Mouse (Mus musculus) intestine, embryonic 15.5 days (tissue): Measurements from ENCODE around the gene A030003K21Rik. TPM values are rescaled to one million over a fixed set of nuclear protein-coding genes. Genes with fewer than 3 reads are reported as not detected.
"Not testable (repeated sequence)": the region's sequence is repeated elsewhere in the genome, so short reads cannot be mapped to it uniquely, and the experiment has no call there.

ENCODE experiments used
- ATAC-seq: fragments of 200-750 bp; cut with Nextera tagmentation; 2 replicates; pipeline ENCODE4 v1.8.0; 2017; ENCODE audit warnings: moderate TSS enrichment, moderate library complexity
- H3K27ac ChIP-seq: fragments of 300-500 bp; sonication (generic); 2 replicates; pipeline ENCODE4 v1.5.1; 2015; ENCODE audit warnings: mild to moderate bottlenecking, inconsistent platforms
- H3K27me3 ChIP-seq: fragments of 300-500 bp; sonication (generic); replicated peaks from 2 replicates; pipeline ENCODE4 v1.6.1; 2015; ENCODE audit warnings: inconsistent platforms
- H3K36me3 ChIP-seq: fragments of 300-500 bp; sonication (generic); 2 replicates; pipeline ENCODE4 v1.6.1; 2015; ENCODE audit warnings: inconsistent platforms
- H3K4me1 ChIP-seq: fragments of 300-500 bp; sonication (generic); replicated peaks from 2 replicates; pipeline ENCODE4 v1.6.1; 2015; ENCODE audit warnings: inconsistent platforms
- H3K4me2 ChIP-seq: fragments of 300-500 bp; sonication (generic); replicated peaks from 2 replicates; pipeline ENCODE4 v1.6.1; 2015; ENCODE audit warnings: mild to moderate bottlenecking, inconsistent platforms
- H3K4me3 ChIP-seq: fragments of 300-500 bp; sonication (generic); replicated peaks from 2 replicates; pipeline ENCODE4 v1.5.1; 2015; ENCODE audit warnings: inconsistent platforms
- H3K9ac ChIP-seq: fragments of 300-500 bp; sonication (generic); 2 replicates; pipeline ENCODE4 v1.6.1; 2015; ENCODE audit warnings: inconsistent platforms
- H3K9me3 ChIP-seq: fragments of 300-500 bp; sonication (generic); 2 replicates; pipeline ENCODE4 v1.6.1; 2016; ENCODE audit warnings: inconsistent platforms
- WGBS: fragments of 180-500 bp; shearing (Covaris S2); methylation state at CpG from one replicate; pipeline ENCODE4 v1.1.7; 2015; 5-methylcytosine and 5-hydroxymethylcytosine counted together
- polyA plus RNA-seq: library from polyadenylated mRNA; unstranded; fragments of >200 nt; fragmentation: Nextera tagmentation; extraction: Ambion mirVana; gene quantifications from 2 replicates; pipeline ENCODE4 v1.2.1, GENCODE M21; 2015

A030003K21Rik gene
- polyA plus RNA-seq, 1 experiment from 2014 or later = not detected

DNA sequence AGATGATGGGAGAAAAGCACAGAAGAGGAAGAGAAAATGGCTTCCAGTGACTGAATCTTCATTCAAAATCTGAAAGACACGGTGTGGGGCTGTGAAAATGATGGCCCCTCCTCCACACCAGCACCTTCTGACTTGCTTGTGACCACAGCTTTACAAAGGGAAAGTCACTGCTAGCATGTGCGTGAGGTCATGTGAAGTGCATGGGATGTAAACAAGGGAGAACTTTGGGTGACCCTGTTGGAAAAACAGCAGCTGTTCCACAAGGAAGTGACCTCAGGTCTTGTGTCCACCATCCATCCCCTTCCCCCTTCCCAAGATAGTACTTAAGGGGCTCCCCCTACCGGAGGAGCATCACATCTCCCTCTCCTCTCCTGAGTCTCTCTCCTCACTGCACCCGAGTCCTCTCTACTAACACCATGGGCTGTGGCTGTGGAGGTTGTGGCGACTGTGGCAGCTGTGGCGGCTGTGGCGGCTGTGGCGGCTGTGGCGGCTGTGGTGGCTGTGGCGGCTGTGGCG is 16.7 kb upstream of the A030003K21Rik start, which contains the start of gene Gm47955:
TSS of gene Gm47955 (plus strand) at position 417 of the 516 bp plus-strand sequence.
- no peak for ATAC-seq
- Histone ChIP-seq H3K27ac (no peak within 1 kb of the TSS), H3K36me3 (no peaks in the 10 kb centered on the region), H3K4me3 (no peak within 1 kb of the TSS), H3K4me1 (no peaks in the 10 kb centered on the region), H3K4me2 (no peak within 1 kb of the TSS), H3K27me3 (no peaks in the 10 kb centered on the region), H3K9me3 (no peaks in the 10 kb centered on the region), H3K9ac (no peak within 1 kb of the TSS)
- 87% methylated on average over 11 of the region's 11 CpGs for WGBS

DNA sequence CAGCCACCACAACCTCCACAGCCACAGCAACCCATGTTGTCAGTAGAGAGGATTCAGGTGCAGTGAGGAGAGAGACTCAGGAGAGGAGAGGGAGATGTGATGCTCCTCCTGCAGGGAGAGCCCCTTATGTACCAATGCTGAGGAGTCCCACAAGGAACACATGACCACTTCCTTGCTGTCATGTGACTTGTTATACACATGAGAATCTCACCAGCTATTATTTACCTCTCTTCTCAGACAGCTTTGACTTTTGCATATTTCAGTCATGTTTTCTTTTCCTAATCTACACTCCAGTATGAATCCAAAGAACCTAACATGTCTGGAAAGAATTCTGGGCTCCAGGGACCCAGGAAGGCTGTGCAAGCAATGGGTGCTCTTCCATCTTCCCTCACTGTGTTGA is 12.7 kb upstream of the A030003K21Rik start, which contains the start of gene Gm7544:
TSS of gene Gm7544 (minus strand) at position 101 of the 400 bp plus-strand sequence.
- ATAC-seq, H3K4me3 ChIP-seq, H3K4me2 ChIP-seq, H3K9ac ChIP-seq, H3K4me1 ChIP-seq, H3K27ac ChIP-seq, H3K36me3 ChIP-seq, H3K27me3 ChIP-seq, H3K9me3 ChIP-seq: not testable (repeated sequence)

DNA sequence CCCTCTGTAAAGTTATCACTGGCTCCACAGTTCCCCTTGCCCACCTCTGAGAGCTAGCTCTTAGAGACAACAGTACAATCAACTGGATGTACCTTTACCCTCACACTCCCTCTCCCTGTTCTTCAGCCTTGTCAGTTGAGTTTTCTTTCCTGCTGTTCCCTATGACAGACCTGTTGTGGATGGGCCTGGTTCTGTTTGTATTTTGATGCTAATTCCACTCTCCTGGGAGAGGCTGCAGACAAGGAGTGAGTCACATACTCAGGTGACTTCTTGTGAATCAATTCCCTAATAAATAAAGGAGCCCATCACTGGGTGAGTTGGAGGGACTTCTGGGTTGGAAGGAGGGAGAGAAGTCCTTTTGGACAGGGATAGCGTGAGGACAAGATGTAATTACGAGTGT is 5.4 kb upstream of the A030003K21Rik start:
- Histone ChIP-seq H3K4me1 (no peaks in the 10 kb centered on the region), H3K27ac (no peak overlapping the region), H3K9ac (no peak overlapping the region), H3K9me3 (no peaks in the 10 kb centered on the region), H3K27me3 (no peaks in the 10 kb centered on the region), H3K4me3 (no peak overlapping the region), H3K4me2 (no peak overlapping the region), H3K36me3 (no peaks in the 10 kb centered on the region)
- ATAC-seq = no peak
- 79% methylated on average over 2 of the region's 2 CpGs for WGBS

DNA sequence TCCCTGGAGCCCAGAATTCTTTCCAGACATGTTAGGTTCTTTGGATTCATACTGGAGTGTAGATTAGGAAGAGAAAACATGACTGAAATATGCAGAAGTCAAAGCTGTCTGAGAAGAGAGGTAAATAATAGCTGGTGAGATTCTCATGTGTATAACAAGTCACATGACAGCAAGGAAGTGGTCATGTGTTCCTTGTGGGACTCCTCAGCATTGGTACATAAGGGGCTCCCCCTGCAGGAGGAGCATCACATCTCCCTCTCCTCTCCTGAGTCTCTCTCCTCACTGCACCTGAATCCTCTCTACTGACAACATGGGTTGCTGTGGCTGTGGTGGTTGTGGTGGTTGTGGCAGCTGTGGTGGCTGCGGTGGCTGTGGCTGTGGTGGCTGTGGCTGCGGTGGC is 2.8 kb upstream of the A030003K21Rik start:
- H3K4me2 ChIP-seq, ATAC-seq: not testable (repeated sequence)
- 100% methylated on average over 2 of the region's 2 CpGs for WGBS

DNA sequence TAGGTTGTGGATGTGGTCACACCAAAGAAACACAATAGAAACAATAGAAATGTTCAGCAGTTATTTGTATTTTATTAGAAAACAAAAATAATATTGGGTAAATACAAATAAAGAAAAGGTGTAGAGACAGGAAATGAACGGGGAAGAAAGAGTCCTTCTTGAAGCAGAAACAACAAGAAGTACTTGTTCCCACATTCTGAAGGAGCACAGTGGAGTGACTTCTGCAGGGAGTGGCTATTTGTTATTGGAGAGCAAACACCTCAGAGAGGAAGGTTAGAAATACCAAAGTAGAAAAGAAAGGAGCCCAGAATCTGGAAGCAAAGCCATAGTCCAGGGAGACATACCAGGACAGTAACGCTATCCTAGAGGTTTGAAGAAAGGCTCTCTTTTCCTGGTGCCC is 683 bp downstream of the A030003K21Rik start:
- not testable (repeated sequence) for H3K27ac ChIP-seq, H3K4me3 ChIP-seq, H3K36me3 ChIP-seq, H3K4me1 ChIP-seq, H3K27me3 ChIP-seq, ATAC-seq, H3K4me2 ChIP-seq, H3K9me3 ChIP-seq, H3K9ac ChIP-seq
- 88% methylated on average over 2 of the region's 2 CpGs for WGBS

More for the DNA sequence above, 2.8 kb upstream of the A030003K21Rik start:
- H3K4me3 ChIP-seq, H3K9me3 ChIP-seq, H3K36me3 ChIP-seq, H3K27ac ChIP-seq, H3K27me3 ChIP-seq, H3K4me1 ChIP-seq, H3K9ac ChIP-seq: not testable (repeated sequence)

DNA sequence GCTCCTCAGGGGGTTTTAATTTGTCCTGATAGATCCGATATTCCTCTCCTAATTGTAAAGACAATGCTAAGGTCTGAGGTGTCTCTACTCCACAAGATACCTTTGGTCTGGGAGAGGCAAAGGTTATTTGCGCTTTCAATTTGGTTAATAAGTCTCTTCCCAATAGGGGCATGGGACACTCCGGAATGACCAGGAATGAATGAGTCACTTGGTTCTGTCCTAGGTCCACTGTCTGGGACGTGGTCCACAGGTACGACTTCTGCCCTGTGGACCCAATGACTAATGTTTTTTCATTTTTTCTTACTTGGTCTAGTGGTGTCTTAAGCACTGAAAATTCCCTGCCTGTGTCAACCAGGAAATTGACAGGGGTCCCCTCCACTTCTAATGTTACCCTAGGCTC is 4.5 kb downstream of the A030003K21Rik start:
- H3K9ac ChIP-seq = no peak overlapping the region
- no peaks in the 10 kb centered on the region for H3K9me3 ChIP-seq
- H3K36me3 ChIP-seq = no peaks in the 10 kb centered on the region
- 90% methylated on average over 5 of the region's 5 CpGs for WGBS
- no peaks in the 10 kb centered on the region for H3K27me3 ChIP-seq
- H3K4me1 ChIP-seq = no peaks in the 10 kb centered on the region
- H3K4me2 ChIP-seq = no peak overlapping the region
- no peak for ATAC-seq
- no peak overlapping the region for H3K27ac ChIP-seq
- H3K4me3 ChIP-seq = no peak overlapping the region

DNA sequence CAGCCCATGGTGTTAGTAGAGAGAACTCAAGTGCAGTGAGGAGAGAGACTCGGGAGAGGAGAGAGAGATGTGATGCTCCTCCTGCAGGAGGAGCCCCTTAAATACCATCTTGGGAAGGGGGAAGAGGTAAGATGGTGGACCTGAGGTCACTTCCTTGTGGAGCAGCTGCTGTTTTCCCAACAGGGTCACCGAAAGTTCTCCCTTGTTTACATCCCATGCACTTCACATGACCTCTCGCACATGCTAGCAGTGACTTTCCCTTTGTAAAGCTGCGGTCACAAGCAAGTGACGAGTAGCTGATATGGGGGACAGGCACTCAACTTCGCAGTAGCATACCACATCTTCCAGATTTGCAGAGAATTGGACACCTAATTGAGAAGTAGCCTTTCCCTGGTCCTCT is 11.9 kb downstream of the A030003K21Rik start, which contains the start of gene Gm6217:
TSS of gene Gm6217 (minus strand) at position 74 of the 400 bp plus-strand sequence.
- H3K4me1 ChIP-seq, H3K27ac ChIP-seq, H3K36me3 ChIP-seq, ATAC-seq, H3K9ac ChIP-seq, H3K4me3 ChIP-seq, H3K9me3 ChIP-seq, H3K4me2 ChIP-seq, H3K27me3 ChIP-seq: not testable (repeated sequence)
- no CpG with 5 or more reads among the region's 6 CpGs for WGBS

DNA sequence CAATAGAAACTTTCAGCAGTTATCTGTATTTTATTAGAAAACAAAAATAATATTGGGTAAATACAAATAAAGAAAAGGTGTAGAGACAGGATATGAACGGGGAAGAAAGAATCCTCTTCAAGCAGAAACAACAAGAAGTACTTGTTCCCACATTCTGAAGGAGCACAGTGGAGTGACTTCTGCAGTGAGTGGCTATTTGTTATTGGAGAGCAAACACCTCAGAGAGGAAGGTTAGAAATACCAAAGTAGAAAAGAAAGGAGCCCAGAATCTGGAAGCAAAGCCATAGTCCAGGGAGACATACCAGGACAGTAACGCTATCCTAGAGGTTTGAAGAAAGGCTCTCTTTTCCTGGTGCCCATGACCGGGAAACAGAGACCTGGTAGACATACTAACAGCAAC is 12.6 kb downstream of the A030003K21Rik start:
- not testable (repeated sequence) for H3K9me3 ChIP-seq, H3K4me1 ChIP-seq, H3K4me2 ChIP-seq, H3K27ac ChIP-seq, H3K36me3 ChIP-seq, ATAC-seq, H3K27me3 ChIP-seq, H3K9ac ChIP-seq, H3K4me3 ChIP-seq
- 91% methylated on average over 2 of the region's 3 CpGs for WGBS

DNA sequence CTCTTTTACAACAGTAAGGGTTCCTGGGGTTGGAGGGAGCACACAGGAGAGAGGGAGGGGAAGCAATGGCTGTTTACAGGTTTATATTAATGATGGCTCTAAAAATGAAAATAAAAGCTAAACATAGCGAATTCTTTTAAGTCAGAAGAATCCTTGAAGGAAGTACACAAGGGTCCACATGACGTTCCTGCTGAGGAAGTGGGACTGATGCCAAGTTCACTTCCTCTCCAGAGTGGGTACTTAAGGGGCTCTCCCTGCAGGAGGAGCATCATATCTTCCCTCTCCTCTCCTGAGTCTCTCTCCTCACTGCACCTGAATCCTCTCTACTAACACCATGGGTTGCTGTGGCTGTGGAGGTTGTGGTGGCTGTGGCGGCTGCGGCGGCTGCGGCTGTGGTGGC is 18.5 kb downstream of the A030003K21Rik start, which contains the start of gene A030014E15Rik:
TSS of gene A030014E15Rik (plus strand) at position 268 of the 400 bp plus-strand sequence.
- no peaks in the 10 kb centered on the region for H3K27me3 ChIP-seq
- H3K36me3 ChIP-seq = no peaks in the 10 kb centered on the region
- H3K4me3 ChIP-seq = no peak within 1 kb of the TSS
- H3K4me2 ChIP-seq = no peak within 1 kb of the TSS
- H3K27ac ChIP-seq = no peak within 1 kb of the TSS
- no peaks in the 10 kb centered on the region for H3K9me3 ChIP-seq
- ATAC-seq = no peak
- H3K4me1 ChIP-seq = no peaks in the 10 kb centered on the region
- 80% methylated on average over 6 of the region's 6 CpGs for WGBS
- H3K9ac ChIP-seq = no peak within 1 kb of the TSS

DNA sequence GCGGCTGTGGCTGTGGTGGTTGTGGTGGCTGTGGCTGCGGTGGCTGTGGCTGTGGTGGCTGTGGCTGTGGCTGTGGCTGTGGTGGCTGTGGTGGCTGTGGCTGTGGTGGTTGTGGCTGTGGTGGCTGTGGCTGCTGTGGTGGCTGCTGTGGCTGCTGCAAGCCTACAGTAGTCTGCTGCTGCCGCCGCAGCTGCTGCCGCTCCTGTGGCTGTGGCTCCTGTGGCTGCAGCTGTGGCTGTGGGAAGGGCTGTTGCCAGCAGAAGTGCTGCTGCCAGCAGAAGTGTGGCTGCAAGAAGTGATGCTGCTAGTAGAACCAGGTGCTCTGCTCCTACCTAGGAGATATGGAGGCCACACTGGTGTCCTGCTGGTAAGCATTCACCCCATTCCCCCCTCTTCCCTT is 29.8 kb downstream of the A030003K21Rik start:
- ATAC-seq, H3K9ac ChIP-seq, H3K9me3 ChIP-seq, H3K4me3 ChIP-seq, H3K36me3 ChIP-seq, H3K4me1 ChIP-seq, H3K27me3 ChIP-seq, H3K27ac ChIP-seq, H3K4me2 ChIP-seq: not testable (repeated sequence)
- 94% methylated on average over 3 of the region's 5 CpGs for WGBS

DNA sequence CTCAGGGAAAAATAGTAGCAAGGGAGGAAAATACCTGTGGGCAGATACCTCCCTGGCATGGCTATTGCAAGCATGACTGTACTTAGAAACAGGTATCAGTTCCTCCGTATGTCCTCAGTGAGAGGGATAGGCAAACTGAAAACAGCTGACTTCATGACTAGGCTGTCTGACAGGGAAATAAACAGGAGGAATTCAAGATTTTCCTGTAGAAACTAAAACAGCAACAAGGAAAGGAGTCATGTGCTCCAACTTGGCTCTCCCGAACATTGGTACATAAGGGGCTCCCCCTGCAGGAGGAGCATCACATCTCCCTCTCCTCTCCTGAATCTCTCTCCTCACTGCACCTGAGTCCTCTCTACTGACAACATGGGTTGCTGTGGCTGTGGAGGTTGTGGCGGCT is 30.2 kb downstream of the A030003K21Rik start, which contains the start of gene A030005L19Rik:
TSS of gene A030005L19Rik (plus strand) at position 301 of the 400 bp plus-strand sequence.
- ATAC-seq = no peak
- no peaks in the 10 kb centered on the region for H3K36me3 ChIP-seq
- no peaks in the 10 kb centered on the region for H3K4me1 ChIP-seq
- H3K4me3 ChIP-seq = no peak within 1 kb of the TSS
- 81% methylated on average over 3 of the region's 3 CpGs for WGBS
- H3K9me3 ChIP-seq = no peaks in the 10 kb centered on the region
- no peaks in the 10 kb centered on the region for H3K27me3 ChIP-seq
- H3K4me2 ChIP-seq = no peak within 1 kb of the TSS
- no peak within 1 kb of the TSS for H3K9ac ChIP-seq
- no peak within 1 kb of the TSS for H3K27ac ChIP-seq

DNA sequence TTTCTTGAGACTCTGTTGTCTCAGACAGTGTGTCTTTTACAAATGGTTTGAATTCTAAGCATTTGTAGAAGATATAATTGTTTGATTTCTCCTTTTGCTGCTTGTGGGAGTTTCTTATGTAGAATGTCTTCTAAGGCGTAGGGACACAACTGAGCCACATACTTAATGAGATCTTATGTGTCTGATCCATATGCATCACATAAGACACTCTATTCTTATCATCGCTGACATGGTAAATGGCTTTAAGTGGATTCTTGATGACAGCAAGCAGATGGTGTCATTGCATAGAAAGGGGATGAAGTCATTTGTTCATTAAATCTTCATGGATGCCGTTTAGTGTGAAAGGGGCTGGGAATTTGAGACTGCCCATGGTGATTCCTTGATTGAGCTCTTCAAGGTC is 37.3 kb downstream of the A030003K21Rik start:
- ATAC-seq = no peak
- Histone ChIP-seq H3K36me3 (peaks cover 5% of the 10 kb centered on the region; the same call in 1 of the 2 replicates), H3K4me1 (no peaks in the 10 kb centered on the region), H3K9ac (no peak overlapping the region), H3K9me3 (no peaks in the 10 kb centered on the region), H3K4me2 (no peak overlapping the region), H3K4me3 (no peak overlapping the region), H3K27me3 (no peaks in the 10 kb centered on the region), H3K27ac (no peak overlapping the region)
- 77% methylated on average over 3 of the region's 3 CpGs for WGBS

DNA sequence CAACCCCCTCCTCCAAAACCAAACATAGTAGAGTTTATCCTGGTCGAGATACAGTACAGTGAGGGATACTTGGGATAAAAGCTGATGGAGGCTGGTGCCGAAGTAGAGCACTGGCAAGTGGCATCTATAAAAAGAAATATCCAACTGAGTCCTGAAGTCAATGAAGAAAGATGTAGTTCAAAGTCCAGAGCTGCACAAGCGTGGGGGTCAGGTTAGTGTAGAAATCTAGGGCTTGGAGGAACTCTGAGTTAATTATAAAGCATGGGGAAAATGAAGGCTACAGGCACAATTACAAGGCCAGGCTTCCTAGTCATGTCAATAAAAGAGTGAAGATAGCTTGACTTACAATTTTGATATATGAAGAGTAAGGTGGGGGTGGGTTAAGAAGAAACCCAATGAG is 42.0 kb downstream of the A030003K21Rik start:
- 89% methylated on average over 3 of the region's 3 CpGs for WGBS
- no peaks in the 10 kb centered on the region for H3K27me3 ChIP-seq
- no peak for ATAC-seq
- H3K4me2 ChIP-seq = no peak overlapping the region
- no peaks in the 10 kb centered on the region for H3K4me1 ChIP-seq
- no peak overlapping the region for H3K9ac ChIP-seq
- no peaks in the 10 kb centered on the region for H3K9me3 ChIP-seq
- H3K27ac ChIP-seq = no peak overlapping the region
- H3K36me3 ChIP-seq = peaks cover 7% of the 10 kb centered on the region; the same call in 1 of the 2 replicates
- H3K4me3 ChIP-seq = no peak overlapping the region
